Mouse (Mus musculus) adrenal gland, postnatal 4 days (tissue): ENCODE measurements around the gene Ocel1. TPM values are rescaled to one million over a fixed set of nuclear protein-coding genes. Genes with fewer than 3 reads are reported as not detected.

Experiments used
- DNase-seq, 2 experiments: peaks; one replicate each; pipeline ENCODE4 v3.0.0; 2021 to 2022; ENCODE audit warnings: low spot score in 2 of 2, mixed read lengths in 2 of 2
- total RNA-seq, 2 experiments: library from RNA; stranded (reverse); gene quantifications; 2 replicates each; pipeline ENCODE4 v1.2.3; 2021

The Ocel1 gene
- total RNA-seq, 2 experiments from 2014 or later = 12.0 to 13.6 TPM

GRCm38 (mm10) chr8:71379008-71379407 lies 7.9 kb downstream of the Ocel1 start:
- no peak for DNase-seq

- no peak for DNase-seq
These were observed 8.5 kb downstream of the Ocel1 start for GRCm38 (mm10) chr8:71379512-71380075.

- DNase-seq = no peak
These were observed 9.4 kb downstream of the Ocel1 start for GRCm38 (mm10) chr8:71380178-71381171.

GRCm38 (mm10) chr8:71381421-71381970 lies 10.4 kb downstream of the Ocel1 start, which contains the start of gene Nr2f6:
Gene Nr2f6, minus strand, starts transcription at chr8:71381960.
- DNase-seq = peak in 1 of 2 experiments; percentile 53

- peak; percentile 68 to 78 for DNase-seq
These were observed 11.2 kb downstream of the Ocel1 start for GRCm38 (mm10) chr8:71381971-71382961.

GRCm38 (mm10) chr8:71383396-71383795 lies 12.3 kb downstream of the Ocel1 start:
- no peak for DNase-seq

- no peak for DNase-seq
These were observed 12.8 kb downstream of the Ocel1 start for GRCm38 (mm10) chr8:71383860-71384259.

- DNase-seq = no peak
These were observed 14.2 kb downstream of the Ocel1 start for GRCm38 (mm10) chr8:71385212-71385835.

- DNase-seq = no peak
These were observed 17.2 kb downstream of the Ocel1 start for GRCm38 (mm10) chr8:71388267-71388666.

GRCm38 (mm10) chr8:71391696-71392095 lies 20.6 kb downstream of the Ocel1 start:
- DNase-seq = no peak

- DNase-seq = no peak
These were observed 21.3 kb downstream of the Ocel1 start for GRCm38 (mm10) chr8:71392391-71392790.

- DNase-seq = no peak
These were observed 21.8 kb downstream of the Ocel1 start for GRCm38 (mm10) chr8:71392871-71393270.

GRCm38 (mm10) chr8:71394481-71394880 lies 23.4 kb downstream of the Ocel1 start:
- no peak for DNase-seq

GRCm38 (mm10) chr8:71395071-71395470 lies 24.0 kb downstream of the Ocel1 start:
- no peak for DNase-seq

- DNase-seq = no peak
These were observed 24.5 kb downstream of the Ocel1 start, which contains the start of gene Ushbp1 for GRCm38 (mm10) chr8:71395629-71396028. Gene Ushbp1, minus strand, starts transcription at chr8:71395802.

- DNase-seq = peak in 1 of 2 experiments; percentile 84
These were observed 25.7 kb downstream of the Ocel1 start, which contains the start of gene Babam1 for GRCm38 (mm10) chr8:71396639-71397305. Gene Babam1, plus strand, starts transcription at chr8:71396861.

- no peak for DNase-seq
These were observed 26.6 kb downstream of the Ocel1 start for GRCm38 (mm10) chr8:71397701-71398100.

GRCm38 (mm10) chr8:71400826-71401225 lies 29.7 kb downstream of the Ocel1 start:
- DNase-seq = no peak

GRCm38 (mm10) chr8:71401454-71401853 lies 30.4 kb downstream of the Ocel1 start:
- no peak for DNase-seq
